Mouse (Mus musculus) kidney, postnatal 10 days (tissue): ENCODE results near the gene Frmpd4.

Experiments
- DNase-seq: peaks from one replicate; pipeline ENCODE4 v3.0.0; 2021; ENCODE audit warnings: mixed read lengths

The Frmpd4 gene

GRCm38 (mm10) chrX:168123589-168123965, 453.5 kb downstream of the Frmpd4 start:
- no peak for DNase-seq

- peak; percentile 15 for DNase-seq
Measured at GRCm38 (mm10) chrX:168122806-168123588, 454.0 kb downstream of the Frmpd4 start.

- no peak for DNase-seq
Measured at GRCm38 (mm10) chrX:168041589-168041988, 535.4 kb downstream of the Frmpd4 start.

GRCm38 (mm10) chrX:168020574-168021145, 556.4 kb downstream of the Frmpd4 start:
- peak; percentile 21 for DNase-seq

- DNase-seq: no peak
Measured at GRCm38 (mm10) chrX:168017792-168018191, 559.2 kb downstream of the Frmpd4 start.

GRCm38 (mm10) chrX:167984835-167985234, 592.2 kb downstream of the Frmpd4 start:
- DNase-seq: no peak

- DNase-seq: no peak
Measured at GRCm38 (mm10) chrX:167951207-167951606, 625.8 kb downstream of the Frmpd4 start.

- DNase-seq: no peak
Measured at GRCm38 (mm10) chrX:167909483-167909882, 667.5 kb downstream of the Frmpd4 start.

GRCm38 (mm10) chrX:167901046-167901445, 676.0 kb downstream of the Frmpd4 start:
- no peak for DNase-seq

GRCm38 (mm10) chrX:167854821-167855220, 722.2 kb downstream of the Frmpd4 start:
- DNase-seq: no peak

- DNase-seq: no peak
Measured at GRCm38 (mm10) chrX:167832543-167832942, 744.5 kb downstream of the Frmpd4 start.

GRCm38 (mm10) chrX:167828456-167828855, 748.6 kb downstream of the Frmpd4 start:
- DNase-seq: no peak

GRCm38 (mm10) chrX:167817363-167817762, 759.7 kb downstream of the Frmpd4 start:
- peak; percentile 39 for DNase-seq

GRCm38 (mm10) chrX:167810120-167810519, 766.9 kb downstream of the Frmpd4 start:
- no peak for DNase-seq

GRCm38 (mm10) chrX:167808572-167808971, 768.5 kb downstream of the Frmpd4 start:
- no peak for DNase-seq

GRCm38 (mm10) chrX:167788737-167789136, 788.3 kb downstream of the Frmpd4 start:
- no peak for DNase-seq

- DNase-seq: no peak
Measured at GRCm38 (mm10) chrX:167783526-167783925, 793.5 kb downstream of the Frmpd4 start.

GRCm38 (mm10) chrX:167719564-167719981, 857.5 kb downstream of the Frmpd4 start:
- DNase-seq: peak; percentile 16

- no peak for DNase-seq
Measured at GRCm38 (mm10) chrX:167719092-167719491, 857.9 kb downstream of the Frmpd4 start.

GRCm38 (mm10) chrX:167654806-167655495, 922.1 kb downstream of the Frmpd4 start:
- no peak for DNase-seq

GRCm38 (mm10) chrX:167654249-167654648, 922.8 kb downstream of the Frmpd4 start:
- DNase-seq: no peak

- no peak for DNase-seq
Measured at GRCm38 (mm10) chrX:167597639-167598217, 979.3 kb downstream of the Frmpd4 start.

- no peak for DNase-seq
Measured at GRCm38 (mm10) chrX:167552827-167553226, 1024.2 kb downstream of the Frmpd4 start.
